Mouse (Mus musculus): Measurements from ENCODE around the gene Amigo1.

DNA sequence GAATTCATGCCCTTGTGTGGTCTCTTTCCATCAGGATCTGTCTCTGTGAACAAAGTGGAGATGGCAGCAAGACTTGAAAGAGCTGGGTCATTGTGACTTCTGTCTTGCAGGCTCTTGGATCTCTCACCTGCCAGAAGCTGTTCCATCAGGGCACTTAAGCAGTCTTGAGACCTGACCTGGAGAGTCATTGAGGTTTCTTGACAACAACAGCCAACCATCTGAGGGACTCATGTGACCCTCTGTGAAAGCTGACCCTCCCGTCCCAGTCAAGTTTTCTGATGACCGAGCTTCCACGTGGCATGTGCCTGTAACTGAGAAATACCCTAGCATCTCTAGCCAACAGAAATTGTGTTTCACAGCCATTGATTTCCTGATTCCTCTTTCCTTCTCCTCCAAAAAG, 1.4 kb upstream of the Amigo1 start:
- TF ChIP-seq GATA1 (IDR thresholded peaks at IDR 0.05; ENCODE audit: borderline replicate concordance, low read length) (no peak), FLI1 (IDR thresholded peaks at IDR 0.05; ENCODE audit: low read length) (no peak)

Measured in megakaryocyte, embryonic 14.5 days (primary cell).